Mouse (Mus musculus) layer of hippocampus, adult 2 months (tissue): Measurements from ENCODE around the gene Gstt2. TPM values are rescaled to one million over a fixed set of nuclear protein-coding genes. Genes with fewer than 3 reads are reported as not detected.
A peak's percentile ranks its signal among the peaks of the same experiment; 100 is the strongest.

ENCODE experiments used
- DNase-seq, 2 experiments: peaks; one replicate each; pipeline ENCODE4 v3.0.0; 2022; ENCODE audit warnings: low spot score in 2 of 2
- H3K27ac ChIP-seq: fragments of 200-600 bp; 2 replicates; pipeline ENCODE4 v1.8.1; 2022
- H3K4me3 ChIP-seq: fragments of 200-600 bp; 2 replicates; pipeline ENCODE4 v1.8.1; 2022; ENCODE audit warnings: mild to moderate bottlenecking
- CTCF ChIP-seq: fragments of 200-600 bp; conservative IDR thresholded peaks from 2 replicates; pipeline ENCODE4 v1.8.1; 2022; ENCODE audit warnings: antibody characterized with exemption, mild to moderate bottlenecking, moderate library complexity
- total RNA-seq, 2 experiments: library from RNA; stranded (reverse); gene quantifications; 2 replicates each; pipeline ENCODE4 v1.2.3; 2021

Gene Gstt2
- total RNA-seq, 2 experiments from 2014 or later = 4.7 TPM

DNA sequence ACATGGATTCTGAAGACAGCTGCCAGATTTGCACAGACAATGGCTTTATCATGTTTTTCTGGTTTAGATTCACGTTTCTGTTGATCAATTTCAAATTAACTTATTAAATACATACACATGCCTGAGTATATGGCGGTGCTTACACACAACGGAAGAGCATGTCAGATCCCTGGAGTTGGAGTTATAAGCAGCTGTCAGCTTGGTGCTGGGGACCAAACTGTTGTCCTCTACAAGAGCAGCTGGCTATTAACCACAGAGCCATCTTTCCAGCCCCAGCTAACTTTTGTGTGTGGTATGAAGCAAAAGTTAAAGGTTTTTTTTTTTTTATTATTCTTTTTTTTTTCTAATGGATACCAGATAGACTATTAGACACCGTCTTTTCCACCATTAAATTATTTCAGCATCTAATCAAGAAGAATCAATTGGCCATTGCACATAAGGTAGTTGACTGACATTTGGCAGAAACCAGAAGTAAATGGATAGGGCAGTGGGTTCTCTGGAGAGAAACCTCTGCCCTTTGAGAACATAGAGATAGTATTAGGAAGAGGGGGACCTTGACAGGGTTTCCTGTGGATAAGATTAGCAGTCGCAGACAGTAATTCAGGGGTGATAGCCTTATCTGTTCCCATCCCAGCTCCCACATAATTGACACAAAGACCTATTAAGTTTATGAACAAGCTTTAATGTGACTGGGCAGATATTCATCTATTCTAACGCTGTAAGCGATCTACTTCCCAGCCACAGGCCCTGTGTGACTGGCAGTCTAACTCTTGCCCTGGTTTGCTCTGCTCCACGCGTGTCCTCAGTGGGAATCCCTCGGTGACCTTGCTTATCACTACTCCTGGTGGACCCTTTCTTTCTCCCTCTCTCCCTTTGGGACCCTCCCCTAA lies 35.0 kb upstream of the Gstt2 start:
- peak overlapping the region; percentile 89 for H3K27ac ChIP-seq
- peak overlapping the region; percentile 58 for H3K4me3 ChIP-seq
- no peak for TF ChIP-seq CTCF
- DNase-seq = no peak

DNA sequence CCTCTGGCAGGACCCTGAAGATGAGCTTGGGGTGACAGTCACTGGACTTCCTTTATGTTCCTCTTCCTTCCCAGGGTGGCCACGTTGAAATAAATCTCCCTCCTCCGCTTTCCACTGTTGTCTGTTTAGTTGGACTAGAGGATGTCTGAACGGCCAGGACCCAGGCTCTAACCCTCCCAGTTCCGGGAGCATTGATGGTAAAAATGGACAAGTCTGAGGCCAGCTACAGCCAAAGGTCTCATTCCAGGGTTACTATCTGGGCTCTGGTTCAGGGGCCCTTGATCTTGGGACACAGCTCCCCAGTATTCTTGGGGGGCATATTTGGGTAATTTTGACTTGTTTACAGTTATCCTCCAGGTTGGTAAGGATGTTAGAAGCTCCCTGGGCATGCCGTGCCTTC lies 24.4 kb upstream of the Gstt2 start:
- TF ChIP-seq CTCF = no peak
- Histone ChIP-seq H3K27ac (no peak overlapping the region), H3K4me3 (no peak overlapping the region)
- DNase-seq = no peak

DNA sequence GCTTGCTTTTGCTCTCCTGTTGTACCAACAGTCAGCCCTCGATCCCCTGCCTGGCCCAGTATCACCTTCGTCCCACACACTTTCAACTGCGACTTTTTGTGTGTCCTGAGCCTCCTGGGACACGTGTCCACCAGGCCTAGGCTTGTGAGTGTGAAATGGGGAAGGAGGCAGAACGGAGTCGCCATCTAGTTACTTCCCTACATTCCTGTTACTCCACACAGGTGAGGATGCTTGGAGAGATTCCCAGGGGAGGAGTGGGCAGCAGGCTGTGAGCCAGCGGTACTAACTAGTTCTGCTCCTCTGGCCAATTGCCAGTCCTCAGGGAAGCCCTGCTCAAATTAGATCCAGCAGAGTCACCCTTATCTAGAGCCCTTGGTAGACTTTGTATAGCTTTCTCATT lies 23.5 kb upstream of the Gstt2 start:
- peak overlapping the region; percentile 95; the same call in 1 of the 2 replicates for H3K27ac ChIP-seq

DNA sequence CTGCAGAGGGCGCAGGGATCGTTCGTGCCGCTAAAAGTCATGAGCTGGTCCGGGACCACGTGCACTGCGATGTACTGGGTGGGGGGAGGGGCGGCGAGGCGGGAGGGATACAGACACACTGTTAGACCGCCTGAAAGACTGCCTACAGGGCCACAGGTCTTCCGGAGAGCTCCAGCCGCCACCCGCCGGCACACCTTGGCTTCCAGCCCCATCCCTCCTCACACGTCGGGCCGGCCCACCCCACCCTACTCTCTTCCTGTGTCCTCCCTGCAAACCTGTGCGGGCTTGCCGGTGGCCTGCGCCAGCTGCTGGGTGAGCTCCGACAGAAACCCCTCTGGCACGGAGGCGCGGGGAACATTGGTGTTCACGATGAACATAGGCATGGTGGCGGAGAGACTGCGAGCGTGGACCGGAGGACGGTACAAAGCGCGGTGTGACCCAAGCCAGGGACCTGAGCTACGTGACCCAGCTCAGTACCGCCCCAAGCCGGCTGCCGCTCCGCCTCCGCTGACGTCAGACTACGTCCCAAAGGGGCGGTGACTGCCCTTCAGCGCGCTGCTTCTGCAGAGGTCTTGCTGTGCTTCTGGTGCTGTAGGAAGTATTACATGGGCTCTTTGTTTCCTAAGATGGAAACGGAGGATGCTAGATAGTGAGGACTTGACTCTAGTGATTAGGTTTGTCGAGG lies 22.7 kb upstream of the Gstt2 start, which contains the start of gene Mif:
TSS of gene Mif (minus strand) at position 455 of the 685 bp plus-strand sequence.
- peak; percentile 85 to 87 for DNase-seq
- peak within 1 kb of the TSS; percentile 95 for H3K27ac ChIP-seq
- peak within 1 kb of the TSS; percentile 95 for H3K4me3 ChIP-seq

More for the DNA sequence above, 23.5 kb upstream of the Gstt2 start:
- TF ChIP-seq CTCF = no peak
- DNase-seq = no peak
- no peak overlapping the region; the same call in 1 of the 2 replicates for H3K4me3 ChIP-seq

DNA sequence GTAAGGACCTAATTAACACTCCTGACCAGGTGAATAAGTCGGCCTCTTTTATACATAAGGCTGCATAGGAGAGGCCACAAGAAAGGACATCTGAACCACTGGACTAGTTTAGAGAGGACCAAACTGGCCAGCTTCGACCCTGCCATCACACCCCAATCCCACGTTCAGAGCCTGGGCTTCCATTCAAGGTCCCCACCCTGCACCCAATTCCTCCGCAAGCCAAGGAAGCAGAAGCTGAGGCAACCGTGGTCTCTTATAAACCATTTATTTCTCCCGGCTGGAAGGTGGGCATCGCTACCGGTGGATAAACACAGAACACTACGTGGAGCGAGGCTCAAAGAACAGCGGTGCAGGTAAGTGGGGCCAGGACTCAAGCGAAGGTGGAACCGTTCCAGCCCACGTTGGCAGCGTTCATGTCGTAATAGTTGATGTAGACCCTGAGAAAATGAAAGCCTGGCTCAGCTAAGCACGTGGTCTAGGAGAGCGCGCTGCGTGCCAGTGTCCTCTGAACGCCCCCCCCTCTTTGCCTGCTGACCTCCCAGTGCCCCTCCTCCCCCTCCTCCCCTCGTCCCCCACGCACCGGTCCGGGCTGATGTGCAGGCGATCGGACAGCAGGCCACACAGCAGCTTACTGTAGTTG lies 22.0 kb upstream of the Gstt2 start:
- no peak for DNase-seq
- TF ChIP-seq CTCF = no peak
- Histone ChIP-seq H3K4me3 (peak overlapping the region; percentile 95), H3K27ac (peak overlapping the region; percentile 95)

DNA sequence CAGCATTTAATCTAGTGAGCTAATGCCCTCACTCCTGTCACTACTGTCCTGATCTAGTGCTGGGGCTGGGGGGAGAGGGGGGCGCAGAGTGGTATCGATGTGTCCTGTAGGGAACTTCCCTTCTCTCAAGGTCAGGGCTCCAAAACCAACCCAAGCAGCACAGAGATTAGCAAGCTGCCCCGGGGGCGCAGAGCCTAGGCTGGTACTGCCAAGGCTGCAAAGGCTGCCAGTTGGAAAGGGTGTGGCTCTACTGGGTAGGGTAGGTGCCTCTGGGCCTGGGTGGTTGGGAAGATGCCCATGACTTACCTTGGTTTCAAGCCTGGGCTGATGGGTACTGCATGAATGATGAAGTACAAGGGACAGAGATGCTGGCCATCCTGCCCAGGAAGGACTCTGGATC lies 20.4 kb upstream of the Gstt2 start:
- TF ChIP-seq CTCF = no peak
- Histone ChIP-seq H3K4me3 (no peak overlapping the region), H3K27ac (no peak overlapping the region)
- DNase-seq = no peak

DNA sequence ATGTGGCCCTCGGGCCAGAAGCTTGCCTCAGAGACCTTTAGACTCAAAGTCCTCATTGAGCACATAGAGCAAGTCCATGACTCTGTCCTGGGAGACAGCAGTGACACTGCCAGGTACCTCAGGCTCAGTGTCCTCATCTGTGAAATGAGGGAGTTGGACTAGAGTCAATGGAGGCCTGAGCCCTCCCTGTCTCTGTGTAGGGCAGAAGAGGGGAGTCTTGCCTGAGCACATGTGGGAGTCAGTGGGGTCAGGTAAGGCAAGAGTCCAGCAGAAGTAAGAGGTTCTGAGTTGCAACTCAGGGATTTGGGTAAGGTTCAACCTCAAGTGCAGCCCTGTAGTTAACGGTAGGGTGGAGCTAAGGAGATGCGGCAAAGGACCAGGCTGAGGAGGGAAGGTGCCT lies 19.8 kb upstream of the Gstt2 start:
- Histone ChIP-seq H3K27ac (no peak overlapping the region), H3K4me3 (no peak overlapping the region)
- TF ChIP-seq CTCF = no peak
- DNase-seq = no peak

DNA sequence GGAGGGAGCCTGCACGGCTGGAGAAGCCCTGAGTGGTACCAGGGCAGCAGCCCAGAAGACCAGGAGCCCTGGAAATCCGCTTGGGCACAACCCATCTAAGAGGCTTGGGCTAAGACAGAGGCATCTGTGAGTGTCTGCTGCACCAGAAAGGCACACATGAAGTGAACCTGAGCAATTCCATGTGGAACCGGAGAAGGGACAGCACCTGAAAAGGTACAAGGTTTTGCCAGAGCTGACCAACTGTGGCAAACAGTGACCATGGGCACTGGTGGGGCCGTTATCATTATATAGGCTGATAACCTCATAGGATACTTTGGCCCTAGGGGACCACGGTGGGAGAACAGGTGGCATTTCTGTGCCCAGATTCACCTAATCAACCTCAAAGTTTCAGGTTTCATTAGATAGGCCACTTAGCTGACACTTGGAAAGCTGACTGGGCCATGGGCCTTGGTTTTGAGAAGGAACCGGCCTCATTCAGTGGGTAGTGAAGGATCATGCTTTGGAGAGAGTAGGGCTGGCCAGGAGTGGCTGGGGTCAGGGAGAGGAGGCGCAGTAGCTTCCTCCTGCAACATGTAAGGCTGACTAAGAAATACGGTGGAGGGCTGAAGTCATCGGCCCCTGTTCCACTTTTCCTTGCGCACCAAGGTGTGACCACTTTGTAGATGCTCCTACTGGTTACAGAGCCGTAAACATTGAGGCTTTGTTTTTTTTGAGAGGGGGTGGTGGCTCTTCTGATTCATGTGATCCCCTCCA lies 19.1 kb upstream of the Gstt2 start:
- TF ChIP-seq CTCF = no peak
- Histone ChIP-seq H3K4me3 (no peak overlapping the region), H3K27ac (no peak overlapping the region)

DNA sequence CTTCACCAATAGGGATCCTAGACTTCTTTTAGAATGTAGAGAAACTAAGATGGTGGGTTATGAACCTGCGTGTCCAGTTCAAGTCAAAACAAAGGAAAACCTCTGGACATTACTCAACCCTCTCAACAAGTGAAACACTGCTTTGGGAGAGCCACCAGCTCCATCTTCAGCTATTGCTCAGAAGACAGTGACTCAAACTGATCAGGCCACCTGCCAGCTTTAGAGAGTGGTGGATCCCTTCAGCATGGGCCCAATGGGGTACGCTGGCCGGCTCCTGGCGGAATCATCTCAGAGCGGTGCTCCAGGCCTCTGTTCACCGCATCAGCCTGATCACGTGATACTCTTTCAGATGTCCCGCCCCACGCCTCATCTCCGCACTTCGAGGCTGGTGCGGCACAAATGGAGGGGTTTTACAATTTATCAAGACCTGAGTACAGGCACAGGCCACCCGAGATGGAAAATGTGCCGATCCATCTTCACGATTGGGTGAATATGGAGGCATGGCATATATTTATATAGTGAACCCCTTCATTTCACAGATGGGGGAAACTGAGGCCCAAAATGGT lies 18.3 kb upstream of the Gstt2 start:
- Histone ChIP-seq H3K4me3 (no peak overlapping the region), H3K27ac (no peak overlapping the region)
- TF ChIP-seq CTCF = no peak
- DNase-seq = no peak

More for the DNA sequence above, 19.1 kb upstream of the Gstt2 start:
- DNase-seq = no peak

DNA sequence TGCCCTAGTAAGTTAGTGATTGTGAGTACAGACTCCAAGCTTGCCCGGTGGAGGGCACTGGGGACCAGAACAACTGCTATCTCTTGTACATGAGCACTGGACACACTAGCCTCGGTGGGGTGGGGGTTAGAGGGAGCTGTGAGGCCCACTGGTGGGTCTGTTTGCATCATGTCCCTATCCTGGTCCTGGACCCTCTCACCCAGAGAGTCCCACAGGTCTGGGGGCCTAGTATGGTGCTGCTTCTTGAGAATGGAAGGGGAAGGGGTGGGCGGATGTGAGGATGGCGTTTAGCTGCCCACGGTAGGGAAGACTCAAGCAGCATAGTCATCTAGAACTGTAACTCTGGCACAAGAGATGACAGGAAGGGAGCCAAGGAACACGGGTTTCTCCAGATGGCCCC lies 17.6 kb upstream of the Gstt2 start:
- no peak overlapping the region for H3K27ac ChIP-seq
- DNase-seq = no peak
- no peak overlapping the region for H3K4me3 ChIP-seq
- TF ChIP-seq CTCF = no peak

DNA sequence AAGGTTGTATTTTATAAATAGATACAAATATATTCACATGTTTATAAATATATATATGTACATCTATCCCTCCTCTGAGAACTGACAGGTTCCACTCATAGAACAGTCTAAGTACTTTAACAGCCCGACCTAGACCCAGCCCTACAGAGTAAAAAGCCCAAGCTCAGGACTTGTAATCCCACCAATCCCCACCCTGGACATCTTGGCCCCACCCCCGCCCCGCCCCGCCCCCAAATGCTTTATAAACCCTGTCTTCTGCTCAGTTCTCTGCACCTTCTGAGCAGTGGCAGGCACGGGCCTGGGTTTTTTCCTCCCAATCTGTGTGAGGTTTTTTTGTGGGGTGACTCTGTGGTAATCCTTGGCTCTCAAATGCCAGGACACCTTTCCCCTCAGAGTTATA lies 16.9 kb upstream of the Gstt2 start:
- H3K4me3 ChIP-seq = no peak overlapping the region
- no peak for TF ChIP-seq CTCF
- DNase-seq = no peak
- H3K27ac ChIP-seq = no peak overlapping the region

DNA sequence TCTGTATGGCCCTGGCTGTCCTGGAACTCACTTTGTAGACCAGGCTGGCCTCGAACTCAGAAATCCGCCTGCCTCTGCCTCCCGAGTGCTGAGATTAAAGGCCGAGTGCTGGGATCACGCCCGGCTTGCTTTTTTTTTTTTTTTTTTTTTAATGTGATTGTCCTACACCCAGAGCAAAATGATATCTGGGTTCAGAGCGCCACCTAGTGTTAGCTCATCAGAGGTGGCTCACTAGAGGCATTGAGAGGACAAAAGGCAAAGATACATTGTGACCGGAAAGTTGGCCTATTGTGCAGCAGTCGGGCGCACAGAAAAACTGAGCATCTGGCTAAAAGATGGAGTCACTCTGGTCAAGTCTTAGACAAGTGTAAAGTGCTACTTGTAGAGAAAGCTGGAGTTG lies 16.2 kb upstream of the Gstt2 start:
- no peak overlapping the region for H3K27ac ChIP-seq
- peak; percentile 80 to 89 for DNase-seq
- TF ChIP-seq CTCF = peak; percentile 85
- H3K4me3 ChIP-seq = no peak overlapping the region
